Mouse (Mus musculus) bone marrow macrophage, adult 2 months (primary cell): ENCODE results near the gene Mafb. TPM values are rescaled to one million over a fixed set of nuclear protein-coding genes. Genes with fewer than 3 reads are reported as not detected.

Source experiments
- H3K27ac ChIP-seq: 2 replicates; pipeline ENCODE4 v1.5.1; 2012; ENCODE audit warnings: low read depth, low read length; ENCODE audit not compliant: insufficient read depth
- H3K4me1 ChIP-seq: 2 replicates; pipeline ENCODE4 v1.6.1; 2012; ENCODE audit warnings: low read length; ENCODE audit not compliant: control insufficient read depth, insufficient read depth
- H3K4me3 ChIP-seq: 2 replicates; pipeline ENCODE4 v1.5.1; 2012; ENCODE audit warnings: mild to moderate bottlenecking, low read length, moderate library complexity; ENCODE audit not compliant: insufficient read depth
- CTCF ChIP-seq: IDR thresholded peaks from 2 replicates; pipeline ENCODE4 v1.5.1; 2012; ENCODE audit warnings: low read depth, mild to moderate bottlenecking, low read length, moderate library complexity
- POLR2A ChIP-seq: IDR thresholded peaks from 2 replicates; pipeline ENCODE4 v1.6.1; 2012; ENCODE audit warnings: mild to moderate bottlenecking, low read depth, low read length, borderline replicate concordance
- polyA plus RNA-seq: library from polyadenylated mRNA; stranded (reverse); fragments of >200 nt; gene quantifications from 2 replicates; pipeline ENCODE4 v1.2.4, GENCODE M21; 2012; ENCODE audit not compliant: missing spikeins, insufficient read depth, insufficient read length

Gene Mafb
- 166 TPM in 2 replicates for polyA plus RNA-seq

- TF ChIP-seq CTCF (no peak), POLR2A (peak; percentile 100)
- Histone ChIP-seq H3K4me1 (peaks cover 8% of the 10 kb centered on the region), H3K4me3 (peak within 1 kb of the TSS; percentile 85), H3K27ac (peak within 1 kb of the TSS; percentile 70)
Measured at GRCm38 (mm10) chr2:160366980-160367338, at the start of gene Mafb. TSS of gene Mafb (minus strand) at chr2:160367065.

GRCm38 (mm10) chr2:160415161-160415560 lies 48.3 kb upstream of the Mafb start:
- H3K27ac ChIP-seq, result no peak overlapping the region
- H3K4me1 ChIP-seq, result no peaks in the 10 kb centered on the region
- no peak overlapping the region for H3K4me3 ChIP-seq
- TF ChIP-seq CTCF, result no peak
- TF ChIP-seq POLR2A, result no peak

GRCm38 (mm10) chr2:160414736-160415135 lies 47.9 kb upstream of the Mafb start:
- Histone ChIP-seq H3K27ac (no peak overlapping the region), H3K4me3 (no peak overlapping the region), H3K4me1 (no peaks in the 10 kb centered on the region)
- TF ChIP-seq POLR2A, result no peak

GRCm38 (mm10) chr2:160413982-160414381 lies 47.1 kb upstream of the Mafb start:
- Histone ChIP-seq H3K4me3 (no peak overlapping the region), H3K27ac (no peak overlapping the region)
- TF ChIP-seq POLR2A (no peak), CTCF (no peak)

GRCm38 (mm10) chr2:160413055-160413454 lies 46.2 kb upstream of the Mafb start:
- TF ChIP-seq CTCF, result no peak
- no peak for TF ChIP-seq POLR2A
- no peaks in the 10 kb centered on the region for H3K4me1 ChIP-seq
- H3K4me3 ChIP-seq, result no peak overlapping the region
- no peak overlapping the region for H3K27ac ChIP-seq

More at GRCm38 (mm10) chr2:160413982-160414381, 47.1 kb upstream of the Mafb start:
- H3K4me1 ChIP-seq, result no peaks in the 10 kb centered on the region

DNA sequence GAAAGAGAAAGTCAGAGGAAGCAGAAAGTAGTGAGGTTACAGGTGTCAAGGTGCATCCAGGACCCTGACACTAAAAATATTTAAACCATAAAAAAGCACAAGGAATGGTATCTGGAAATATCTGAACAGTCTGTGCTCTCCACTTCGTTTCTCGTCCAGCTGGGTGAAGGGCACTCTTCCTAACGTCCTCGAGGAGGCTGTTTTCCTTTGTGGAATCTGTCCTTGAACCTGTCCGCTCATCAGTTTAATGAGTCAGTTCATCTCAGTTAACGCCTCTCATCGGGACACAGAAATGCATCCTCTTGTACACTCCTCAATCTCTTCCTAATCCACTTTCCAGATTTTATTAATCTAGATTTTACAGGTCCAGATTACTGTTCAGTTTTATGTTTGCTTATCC lies 44.6 kb upstream of the Mafb start:
- no peak for TF ChIP-seq POLR2A
- no peak for TF ChIP-seq CTCF
- no peak overlapping the region for H3K4me3 ChIP-seq
- H3K27ac ChIP-seq, result no peak overlapping the region
- no peaks in the 10 kb centered on the region for H3K4me1 ChIP-seq

DNA sequence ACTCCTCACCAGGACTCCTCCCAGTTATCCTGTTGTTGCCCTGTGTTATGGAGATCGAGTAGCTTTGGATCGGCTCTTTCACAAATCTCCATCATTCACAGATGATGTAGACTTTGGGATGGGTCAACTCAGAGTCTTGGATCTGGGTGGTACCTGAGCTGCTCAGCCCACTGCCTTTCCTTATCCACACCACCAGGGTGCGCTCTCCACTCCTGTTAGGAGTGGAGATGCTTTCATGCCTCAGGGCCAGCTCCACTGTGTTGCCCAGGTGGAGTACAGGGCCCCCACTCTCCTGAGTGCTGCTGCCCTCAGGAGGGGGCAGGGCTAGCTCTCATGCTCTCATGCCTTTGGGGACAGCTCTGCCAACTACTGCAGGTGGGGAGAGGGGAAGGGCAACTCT lies 40.9 kb upstream of the Mafb start:
- Histone ChIP-seq H3K27ac (no peak overlapping the region), H3K4me1 (no peaks in the 10 kb centered on the region), H3K4me3 (no peak overlapping the region)
- no peak for TF ChIP-seq POLR2A
- TF ChIP-seq CTCF, result peak; percentile 17; the same call in 1 of the 2 replicates

DNA sequence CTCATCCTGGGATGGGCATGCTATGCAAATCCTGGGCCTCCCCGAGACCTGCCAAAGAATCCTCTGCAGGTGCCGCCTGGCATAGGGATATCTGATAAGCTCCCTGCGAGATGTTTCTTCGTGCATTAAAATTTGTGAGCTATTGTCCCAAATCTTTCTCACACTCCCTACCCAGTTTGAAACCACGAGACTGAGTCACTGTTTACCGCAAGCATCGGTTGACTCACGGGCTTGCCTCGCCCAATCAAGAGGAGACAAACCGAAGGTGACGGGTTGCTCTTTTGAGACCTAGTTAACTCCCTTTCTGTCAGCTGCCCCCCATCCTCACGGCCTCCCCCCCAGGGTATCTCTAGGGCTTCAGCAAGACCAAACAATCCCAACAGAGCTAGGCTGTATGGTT lies 30.9 kb upstream of the Mafb start:
- H3K4me3 ChIP-seq, result no peak overlapping the region
- TF ChIP-seq POLR2A (no peak), CTCF (no peak)
- H3K4me1 ChIP-seq, result no peaks in the 10 kb centered on the region
- no peak overlapping the region for H3K27ac ChIP-seq

DNA sequence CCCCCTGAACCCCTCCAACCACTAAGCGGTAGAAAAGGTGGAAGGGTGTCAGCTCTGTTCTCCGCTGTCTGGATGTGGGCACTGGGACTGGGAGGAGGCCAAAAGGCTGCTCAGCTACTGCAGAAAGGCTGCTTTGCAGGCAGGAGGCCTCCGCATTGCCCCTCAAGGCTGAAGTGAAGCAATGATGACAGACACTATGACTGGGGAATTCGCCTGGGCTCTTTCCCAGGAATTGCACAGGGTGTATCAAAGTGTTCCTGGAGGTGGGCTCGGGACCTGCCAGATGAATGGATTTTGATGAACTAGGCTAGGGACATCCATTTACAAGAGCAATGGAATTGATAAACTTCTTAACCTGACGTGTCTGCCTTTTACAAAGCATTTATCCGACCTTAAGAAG lies 27.9 kb upstream of the Mafb start:
- Histone ChIP-seq H3K4me3 (no peak overlapping the region), H3K4me1 (no peaks in the 10 kb centered on the region), H3K27ac (no peak overlapping the region)
- TF ChIP-seq POLR2A (no peak), CTCF (no peak)

- Histone ChIP-seq H3K4me3 (no peak overlapping the region), H3K27ac (no peak overlapping the region), H3K4me1 (no peaks in the 10 kb centered on the region)
- TF ChIP-seq POLR2A (no peak), CTCF (no peak)
Measured at GRCm38 (mm10) chr2:160392648-160393047, 25.8 kb upstream of the Mafb start.

GRCm38 (mm10) chr2:160388596-160388995 lies 21.7 kb upstream of the Mafb start:
- H3K4me3 ChIP-seq, result no peak overlapping the region
- H3K4me1 ChIP-seq, result no peaks in the 10 kb centered on the region
- TF ChIP-seq CTCF, result no peak
- TF ChIP-seq POLR2A, result no peak

More at GRCm38 (mm10) chr2:160388596-160388995, 21.7 kb upstream of the Mafb start:
- no peak overlapping the region for H3K27ac ChIP-seq
